Mouse (Mus musculus) layer of hippocampus, adult 8-10 months (tissue): ENCODE measurements at regions not wholly inside any gene's neighbourhood (a gene's known extent, or its start where the extent isn't known, plus 50 kb on each side); places are given as distances from the start of the nearest gene placed in this dataset.

Source experiments
- DNase-seq, 2 experiments: peaks; one replicate each; pipeline ENCODE4 v3.0.0; 2022; ENCODE audit warnings: low spot score in 2 of 2

- DNase-seq: no peak
These were observed 204.0 kb upstream of the Id2 start for GRCm38 (mm10) chr12:25300804-25301390.

- DNase-seq: no peak
These were observed 202.9 kb upstream of the Id2 start for GRCm38 (mm10) chr12:25299603-25300471.

GRCm38 (mm10) chr12:25298766-25299165, 201.8 kb upstream of the Id2 start:
- DNase-seq: no peak

- DNase-seq: no peak
These were observed 201.0 kb upstream of the Id2 start for GRCm38 (mm10) chr12:25297960-25298359.

- DNase-seq: no peak
These were observed 199.7 kb upstream of the Id2 start for GRCm38 (mm10) chr12:25296648-25297047.

- DNase-seq: no peak
These were observed 197.5 kb upstream of the Id2 start for GRCm38 (mm10) chr12:25294179-25295025.

- DNase-seq: no peak
These were observed 196.7 kb upstream of the Id2 start for GRCm38 (mm10) chr12:25293470-25294178.

GRCm38 (mm10) chr12:25289381-25289780, 192.4 kb upstream of the Id2 start:
- no peak for DNase-seq

GRCm38 (mm10) chr12:25283808-25284207, 186.9 kb upstream of the Id2 start:
- DNase-seq: no peak

GRCm38 (mm10) chr12:25281438-25281837, 184.5 kb upstream of the Id2 start:
- no peak for DNase-seq

GRCm38 (mm10) chr12:25273631-25274305, 176.8 kb upstream of the Id2 start:
- no peak for DNase-seq

- DNase-seq: no peak
These were observed 175.8 kb upstream of the Id2 start for GRCm38 (mm10) chr12:25272752-25273125.

GRCm38 (mm10) chr12:25272114-25272751, 175.3 kb upstream of the Id2 start:
- no peak for DNase-seq

GRCm38 (mm10) chr12:25269878-25270277, 172.9 kb upstream of the Id2 start:
- DNase-seq: no peak

GRCm38 (mm10) chr12:25268871-25269850, 172.2 kb upstream of the Id2 start:
- no peak for DNase-seq

GRCm38 (mm10) chr12:25268323-25268722, 171.4 kb upstream of the Id2 start:
- DNase-seq: no peak

- DNase-seq: no peak
These were observed 170.7 kb upstream of the Id2 start for GRCm38 (mm10) chr12:25267572-25268115.

- DNase-seq: no peak
These were observed 170.0 kb upstream of the Id2 start for GRCm38 (mm10) chr12:25266701-25267571.
